Mouse (Mus musculus) C2C12 (cell line): ENCODE results near the gene Mtrex. TPM values are rescaled to one million over a fixed set of nuclear protein-coding genes. Genes with fewer than 3 reads are reported as not detected.

Source experiments
- H3K27me3 ChIP-seq: one replicate; pipeline ENCODE4 v1.6.1; 2011; ENCODE audit not compliant: control insufficient read depth, insufficient read depth, insufficient read length
- H3K36me3 ChIP-seq: one replicate; pipeline ENCODE4 v1.6.1; 2011; ENCODE audit not compliant: control insufficient read depth, insufficient read depth
- H3K4me3 ChIP-seq: one replicate; pipeline ENCODE4 v1.5.1; 2011; ENCODE audit warnings: mild to moderate bottlenecking, control low read depth; ENCODE audit not compliant: poor library complexity, insufficient read depth, severe bottlenecking
- H3K79me2 ChIP-seq: one replicate; pipeline ENCODE4 v1.6.1; 2011; ENCODE audit not compliant: control insufficient read depth, insufficient read depth
- H3K79me3 ChIP-seq: one replicate; pipeline ENCODE4 v1.6.1; 2011; ENCODE audit warnings: low read depth, control low read depth
- H3ac ChIP-seq: one replicate; pipeline ENCODE3; 2011; ENCODE audit warnings: low read depth; ENCODE audit not compliant: control insufficient read depth, insufficient read length
- CEBPB ChIP-seq: IDR thresholded peaks from one replicate; pipeline ENCODE4 v1.6.1; 2011; ENCODE audit warnings: low read depth, mild to moderate bottlenecking, control low read depth, moderate library complexity
- CTCF ChIP-seq: IDR thresholded peaks from one replicate; pipeline ENCODE4 v1.5.1; 2011; ENCODE audit not compliant: control insufficient read depth, insufficient read depth, insufficient read length
- FOSL1 ChIP-seq: IDR thresholded peaks from one replicate; pipeline ENCODE4 v1.8.0; 2011; ENCODE audit warnings: mild to moderate bottlenecking, low read length; ENCODE audit not compliant: poor library complexity, insufficient read depth, severe bottlenecking
- MAX ChIP-seq: IDR thresholded peaks from one replicate; pipeline ENCODE4 v1.6.1; 2011; ENCODE audit warnings: mild to moderate bottlenecking, control low read depth
- MYOD1 ChIP-seq: IDR thresholded peaks from one replicate; pipeline ENCODE4 v1.6.1; 2011; ENCODE audit warnings: low read depth; ENCODE audit not compliant: control insufficient read depth, insufficient read length
- MYOG ChIP-seq: IDR thresholded peaks from one replicate; pipeline ENCODE4 v1.6.1; 2011; ENCODE audit not compliant: control insufficient read depth, insufficient read length; ENCODE audit errors: extremely low read depth
- USF1 ChIP-seq: IDR thresholded peaks from one replicate; pipeline ENCODE4 v1.6.1; 2011; ENCODE audit warnings: low read depth, mild to moderate bottlenecking, control low read depth, moderate library complexity
- polyA plus RNA-seq: library from polyadenylated mRNA; unstranded; fragments of >200 nt; fragmentation: generic; extraction: Trizol; gene quantifications from one replicate; pipeline ENCODE4 v1.2.1, GENCODE M21; 2012; ENCODE audit warnings: missing spikeins

Mtrex gene
- polyA plus RNA-seq, 1 experiment: 18.0 TPM

DNA sequence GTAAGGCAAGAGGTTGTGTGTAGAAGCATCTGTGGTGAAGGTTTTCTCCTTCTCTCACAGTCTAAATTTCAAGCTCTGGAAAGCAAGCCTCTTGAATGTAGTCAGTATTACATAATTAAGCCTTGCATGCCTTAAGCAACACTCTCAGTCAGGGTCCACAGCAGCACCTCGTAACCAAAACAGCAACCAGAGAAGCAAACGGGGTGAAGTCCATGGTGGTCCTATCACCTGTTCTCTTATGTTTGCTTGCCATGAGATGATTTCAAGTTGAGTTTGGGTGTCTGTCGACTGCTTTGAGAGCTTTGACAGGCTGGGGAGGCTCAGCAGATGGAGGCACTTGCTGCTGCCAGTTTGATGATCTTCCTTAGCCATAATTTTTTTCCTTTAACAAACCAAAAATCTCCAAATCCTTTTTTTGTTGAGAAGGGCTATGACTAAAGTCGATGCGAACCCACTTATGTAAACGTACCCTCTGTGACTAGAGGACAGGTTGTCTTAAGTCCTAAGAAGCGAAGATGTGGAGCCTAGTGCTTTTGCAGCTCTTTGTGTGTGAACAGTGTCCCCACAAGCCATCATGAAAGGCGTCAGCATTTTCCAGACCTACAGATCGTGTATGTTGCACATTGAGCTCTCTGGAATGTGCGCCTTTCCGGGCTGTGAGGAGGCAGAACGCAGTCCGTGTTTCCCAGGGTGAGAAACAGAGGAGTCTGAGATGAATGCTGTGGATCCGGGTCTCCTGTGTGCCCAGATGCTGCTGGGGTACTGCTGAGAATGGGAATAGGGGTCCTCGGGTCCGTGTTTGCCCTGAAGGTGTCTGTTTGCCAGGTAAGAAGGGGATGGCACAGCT lies 86.7 kb downstream of the Mtrex start:
- Histone ChIP-seq H3ac (no peak overlapping the region), H3K79me3 (peaks cover 2% of the 10 kb centered on the region), H3K4me3 (no peak overlapping the region), H3K27me3 (no peaks in the 10 kb centered on the region), H3K79me2 (no peaks in the 10 kb centered on the region), H3K36me3 (peaks cover 11% of the 10 kb centered on the region)
- TF ChIP-seq MYOD1 (no peak), CEBPB (no peak), FOSL1 (no peak)

DNA sequence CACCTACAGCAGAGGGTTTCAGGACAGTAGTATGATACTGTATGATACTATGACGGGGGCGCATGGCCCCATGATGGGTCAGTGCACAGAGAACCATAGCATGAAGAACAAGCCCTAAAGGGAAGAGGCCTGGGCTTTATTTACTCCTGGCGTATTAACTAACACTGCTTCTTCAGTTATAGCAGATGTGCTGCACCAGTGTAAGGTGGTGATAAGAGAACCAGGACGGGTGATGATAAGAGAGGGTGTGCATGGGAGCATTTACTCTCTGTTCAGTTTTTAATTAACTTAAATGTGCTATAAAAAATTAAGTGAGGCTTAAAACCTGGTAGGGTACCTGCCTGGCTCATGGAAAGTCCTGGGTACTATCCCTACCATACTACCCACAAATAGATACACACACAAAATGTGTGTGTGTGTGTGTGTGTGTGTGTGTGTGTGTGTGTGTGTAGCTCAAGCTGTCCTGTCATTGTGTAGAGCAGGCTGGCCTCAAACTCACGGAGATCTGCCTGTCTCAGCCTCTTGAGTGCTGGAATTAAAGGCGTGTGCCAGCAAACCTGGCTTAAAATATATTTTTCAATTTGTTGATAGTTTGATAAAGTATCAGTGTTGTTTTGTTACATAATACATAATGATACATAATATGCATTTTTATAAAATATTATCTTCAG lies 88.5 kb downstream of the Mtrex start:
- Histone ChIP-seq H3K79me2 (no peaks in the 10 kb centered on the region), H3K4me3 (no peak overlapping the region), H3ac (no peak overlapping the region), H3K36me3 (peaks cover 11% of the 10 kb centered on the region), H3K79me3 (peaks cover 2% of the 10 kb centered on the region), H3K27me3 (no peaks in the 10 kb centered on the region)
- TF ChIP-seq CTCF: no peak
- TF ChIP-seq USF1: no peak
- no peak for TF ChIP-seq CEBPB
- TF ChIP-seq FOSL1: no peak
- no peak for TF ChIP-seq MYOD1

DNA sequence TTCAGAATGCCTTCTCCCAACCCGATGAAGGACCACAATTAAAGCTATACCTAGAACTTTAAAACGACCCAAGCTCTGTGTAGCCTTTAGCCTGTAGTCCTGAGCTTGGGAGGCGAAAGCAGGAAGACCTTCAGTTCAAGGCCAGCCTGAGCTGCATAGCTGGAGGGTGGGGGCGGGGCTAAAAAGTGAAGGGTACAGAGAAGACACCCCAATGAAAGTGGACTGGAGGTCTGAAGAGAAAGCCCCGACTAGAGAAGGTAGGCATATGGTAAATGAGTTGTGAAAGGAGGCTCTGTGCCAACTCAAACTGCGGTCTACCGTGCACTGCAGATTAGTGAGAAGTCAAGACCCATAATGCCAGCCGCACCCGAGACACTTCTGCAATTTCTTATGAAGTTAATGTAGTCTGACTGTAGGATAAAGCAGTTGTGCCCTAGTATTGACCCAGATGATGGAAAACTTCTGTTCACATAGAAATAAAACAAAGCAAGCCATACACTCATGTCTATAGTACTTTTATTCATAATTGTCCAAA lies 89.5 kb downstream of the Mtrex start:
- H3ac ChIP-seq: no peak overlapping the region
- peaks cover 2% of the 10 kb centered on the region for H3K79me3 ChIP-seq
- no peak overlapping the region for H3K4me3 ChIP-seq
- TF ChIP-seq USF1 (no peak), MYOD1 (no peak), MYOG (no peak), MAX (no peak), CTCF (no peak), CEBPB (no peak), FOSL1 (no peak)
- H3K27me3 ChIP-seq: no peaks in the 10 kb centered on the region
- peaks cover 11% of the 10 kb centered on the region for H3K36me3 ChIP-seq
- H3K79me2 ChIP-seq: no peaks in the 10 kb centered on the region

DNA sequence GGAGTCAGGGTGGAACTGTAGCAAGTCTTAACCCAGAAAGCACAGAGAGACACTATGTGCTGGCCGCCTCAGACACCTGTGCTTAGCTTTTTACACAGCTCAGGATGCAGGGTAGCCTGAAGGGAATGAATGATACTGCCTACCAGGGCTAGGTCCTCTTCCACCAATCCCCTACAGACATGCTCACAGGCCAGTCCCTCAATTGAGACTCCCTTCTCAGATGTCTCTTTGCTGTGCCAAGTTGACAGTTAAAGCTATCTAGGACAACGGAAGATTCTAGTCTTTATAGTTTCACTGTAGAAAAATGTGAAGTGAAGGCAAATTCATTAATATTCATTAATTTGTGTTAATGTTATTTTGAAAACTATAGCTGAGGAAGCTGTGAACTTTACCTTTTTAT lies 90.2 kb downstream of the Mtrex start:
- H3K4me3 ChIP-seq: no peak overlapping the region
- H3K36me3 ChIP-seq: peaks cover 11% of the 10 kb centered on the region
- no peaks in the 10 kb centered on the region for H3K27me3 ChIP-seq
- TF ChIP-seq FOSL1 (no peak), CEBPB (no peak), USF1 (no peak)
- H3ac ChIP-seq: no peak overlapping the region
- peaks cover 2% of the 10 kb centered on the region for H3K79me3 ChIP-seq
- H3K79me2 ChIP-seq: no peaks in the 10 kb centered on the region

DNA sequence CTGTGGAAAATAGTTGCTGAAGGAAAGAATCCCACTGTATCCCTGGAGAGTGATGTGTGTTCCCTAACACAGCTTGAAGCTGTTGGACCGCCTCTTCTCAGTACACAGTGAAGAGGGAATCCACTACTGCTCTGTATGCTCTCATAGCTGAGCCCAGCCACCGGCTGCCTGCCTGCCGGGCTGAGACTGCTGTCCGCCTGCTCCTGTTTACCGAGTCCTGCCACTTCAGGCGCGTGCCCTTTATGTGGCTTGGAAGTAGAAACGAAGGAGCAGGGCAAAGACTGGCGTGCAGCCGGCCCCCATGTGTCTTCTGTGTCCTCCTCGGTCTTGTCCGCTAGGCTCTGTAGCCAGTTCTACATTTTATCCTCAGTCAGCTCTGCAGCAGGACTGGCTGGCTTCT lies 92.1 kb downstream of the Mtrex start:
- Histone ChIP-seq H3ac (no peak overlapping the region), H3K36me3 (peaks cover 7% of the 10 kb centered on the region), H3K4me3 (no peak overlapping the region), H3K79me2 (no peaks in the 10 kb centered on the region), H3K79me3 (no peaks in the 10 kb centered on the region), H3K27me3 (no peaks in the 10 kb centered on the region)
- no peak for TF ChIP-seq MYOG

DNA sequence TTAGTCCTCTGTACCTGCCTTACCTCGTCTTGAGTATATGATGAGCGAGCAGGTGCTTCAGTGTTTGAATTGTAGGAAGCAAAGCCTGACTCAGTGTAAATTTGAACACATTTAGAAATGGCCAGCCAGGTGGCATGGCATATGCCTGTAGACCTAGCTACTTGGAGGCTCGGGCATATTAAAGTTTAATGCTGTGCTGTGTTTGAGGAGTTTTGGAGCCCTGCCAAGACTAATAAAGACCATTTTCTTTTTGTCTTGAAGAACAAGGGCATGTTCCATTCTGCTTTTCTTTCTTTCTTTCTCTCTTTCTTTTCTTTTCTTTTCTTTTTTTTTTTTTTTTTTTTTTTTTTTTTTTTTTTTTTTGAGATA lies 93.3 kb downstream of the Mtrex start:
- peaks cover 7% of the 10 kb centered on the region for H3K36me3 ChIP-seq
- no peaks in the 10 kb centered on the region for H3K79me3 ChIP-seq
- no peaks in the 10 kb centered on the region for H3K27me3 ChIP-seq
- no peaks in the 10 kb centered on the region for H3K79me2 ChIP-seq
- H3ac ChIP-seq: no peak overlapping the region
- no peak overlapping the region for H3K4me3 ChIP-seq
- no peak for TF ChIP-seq FOSL1
- TF ChIP-seq USF1: no peak
- TF ChIP-seq MAX: no peak
- no peak for TF ChIP-seq MYOD1
- no peak for TF ChIP-seq CTCF
- no peak for TF ChIP-seq MYOG
- no peak for TF ChIP-seq CEBPB
